Mouse (Mus musculus): ENCODE data around the gene Hoxc12.

- TF ChIP-seq GATA1 (IDR thresholded peaks at IDR 0.05; ENCODE audit: low read length) (no peak), TAL1 (IDR thresholded peaks at IDR 0.05; ENCODE audit: low read length) (no peak)
These were observed 26.7 kb downstream of the Hoxc12 start for GRCm38 (mm10) chr15:102963259-102963658.

All from erythroblast, embryonic 14.5 days (primary cell).